Mouse (Mus musculus) kidney, postnatal 0 days (tissue): ENCODE measurements around the gene Usp48. TPM values are rescaled to one million over a fixed set of nuclear protein-coding genes. Genes with fewer than 3 reads are reported as not detected.

Experiments used
- ATAC-seq: fragments of 200-750 bp; cut with Nextera tagmentation; replicated peaks from 2 replicates; pipeline ENCODE4 v1.8.0; 2017; ENCODE audit warnings: low read depth, moderate number of reproducible peaks, moderate TSS enrichment, moderate library complexity; ENCODE audit not compliant: low FRiP score
- DNase-seq: peaks from one replicate; pipeline ENCODE4 v3.0.0-alpha.2; 2016; ENCODE audit warnings: low spot score
- H3K27ac ChIP-seq: fragments of 300-500 bp; sonication (generic); 2 replicates; pipeline ENCODE4 v1.5.1; 2014; ENCODE audit warnings: mild to moderate bottlenecking
- H3K27me3 ChIP-seq: fragments of 300-500 bp; sonication (generic); 2 replicates; pipeline ENCODE4 v1.6.1; 2014; ENCODE audit warnings: low read length, mixed read lengths; ENCODE audit not compliant: insufficient read depth
- H3K36me3 ChIP-seq: fragments of 300-500 bp; sonication (generic); 2 replicates; pipeline ENCODE4 v1.6.1; 2014; ENCODE audit warnings: low read length, mixed read lengths; ENCODE audit not compliant: insufficient read depth
- H3K4me1 ChIP-seq: fragments of 300-500 bp; sonication (generic); replicated peaks from 2 replicates; pipeline ENCODE4 v1.6.1; 2014; ENCODE audit warnings: antibody characterized with exemption, low read length, mixed read lengths; ENCODE audit not compliant: insufficient read depth
- H3K4me2 ChIP-seq: fragments of 300-500 bp; sonication (generic); 2 replicates; pipeline ENCODE4 v1.6.1; 2014; ENCODE audit warnings: mild to moderate bottlenecking, low read length, moderate library complexity, mixed read lengths
- H3K4me3 ChIP-seq: fragments of 300-500 bp; sonication (generic); replicated peaks from 2 replicates; pipeline ENCODE4 v1.5.1; 2014; ENCODE audit warnings: low read depth, low read length
- H3K9ac ChIP-seq: fragments of 300-500 bp; sonication (generic); 2 replicates; pipeline ENCODE4 v1.6.1; 2014; ENCODE audit warnings: low read depth, low read length
- H3K9me3 ChIP-seq: fragments of 300-500 bp; sonication (generic); replicated peaks from 2 replicates; pipeline ENCODE4 v1.6.1; 2016; ENCODE audit warnings: low read length, inconsistent platforms, mixed read lengths
- CTCF ChIP-seq: IDR thresholded peaks from 2 replicates; pipeline ENCODE4 v1.5.1; 2016; ENCODE audit warnings: antibody characterized with exemption, low read depth, mild to moderate bottlenecking, moderate library complexity
- WGBS: fragments of 180-500 bp; shearing (Covaris S2); extraction: QIAGEN DNeasy Blood & Tissue Kit; methylation state at CpG from one replicate; pipeline ENCODE4 v1.1.7; 2014; 5-methylcytosine and 5-hydroxymethylcytosine counted together
- polyA plus RNA-seq: library from polyadenylated mRNA; unstranded; fragments of >200 nt; fragmentation: Nextera tagmentation; extraction: Ambion mirVana; gene quantifications from 2 replicates; pipeline ENCODE4 v1.2.1, GENCODE M21; 2015

Usp48 gene
- polyA plus RNA-seq, 1 experiment from 2014 or later = 40.4 TPM

DNA sequence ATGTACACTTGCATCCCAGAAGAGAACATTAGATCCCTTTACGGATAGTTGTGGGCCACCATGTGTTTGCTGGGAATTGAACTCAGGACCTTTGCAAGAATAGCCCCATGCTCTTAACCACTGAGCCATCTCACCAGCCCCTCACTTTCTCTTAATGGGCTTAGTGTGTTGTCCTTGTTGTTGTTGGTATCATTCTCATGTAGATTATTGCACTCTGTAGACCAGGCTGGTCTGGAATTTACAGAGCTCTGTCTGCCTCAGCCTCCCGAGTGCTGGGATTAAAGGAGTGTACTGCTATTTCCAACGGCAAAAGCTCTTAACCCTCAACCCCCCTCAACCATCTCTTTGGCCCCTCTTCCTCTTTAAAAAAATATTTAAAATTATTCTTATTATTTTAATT is 4.0 kb upstream of the Usp48 start:
- ATAC-seq (no peak), DNase-seq (no peak)
- H3K4me2 ChIP-seq = no peak overlapping the region
- H3K9me3 ChIP-seq = no peaks in the 10 kb centered on the region
- no peak overlapping the region for H3K4me3 ChIP-seq
- 85% methylated on average over 3 of the region's 3 CpGs for WGBS
- no peak overlapping the region for H3K9ac ChIP-seq
- no peaks in the 10 kb centered on the region for H3K27me3 ChIP-seq
- H3K36me3 ChIP-seq = no peaks in the 10 kb centered on the region
- H3K27ac ChIP-seq = no peak overlapping the region
- no peaks in the 10 kb centered on the region for H3K4me1 ChIP-seq
- no peak for TF ChIP-seq CTCF

DNA sequence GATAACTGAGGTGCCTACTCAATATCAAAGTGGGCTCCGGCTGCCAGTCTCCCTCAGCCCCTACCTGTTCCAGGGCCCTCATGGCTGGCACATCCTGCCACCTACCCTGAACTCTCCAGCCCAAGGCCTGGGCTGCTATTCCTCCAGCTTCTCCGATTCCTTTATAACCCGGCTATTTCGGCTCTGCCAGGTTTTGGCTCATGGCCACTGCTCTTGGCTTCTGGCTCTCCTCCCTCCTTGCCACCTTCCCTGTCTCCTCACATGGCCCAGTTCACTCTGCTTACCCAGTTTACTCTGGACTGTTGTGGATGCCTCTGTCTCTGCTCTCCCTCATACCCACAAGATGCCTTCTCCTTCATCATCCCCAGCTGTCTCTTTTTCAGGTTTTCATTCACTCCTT is 2.6 kb upstream of the Usp48 start:
- Histone ChIP-seq H3K4me2 (no peak overlapping the region), H3K9ac (no peak overlapping the region), H3K9me3 (no peaks in the 10 kb centered on the region), H3K4me3 (no peak overlapping the region), H3K27ac (no peak overlapping the region), H3K4me1 (peaks cover 7% of the 10 kb centered on the region), H3K27me3 (no peaks in the 10 kb centered on the region), H3K36me3 (no peaks in the 10 kb centered on the region)
- no peak for TF ChIP-seq CTCF
- no peak for DNase-seq
- ATAC-seq = no peak
- WGBS = 86% methylated on average over 4 of the region's 4 CpGs

DNA sequence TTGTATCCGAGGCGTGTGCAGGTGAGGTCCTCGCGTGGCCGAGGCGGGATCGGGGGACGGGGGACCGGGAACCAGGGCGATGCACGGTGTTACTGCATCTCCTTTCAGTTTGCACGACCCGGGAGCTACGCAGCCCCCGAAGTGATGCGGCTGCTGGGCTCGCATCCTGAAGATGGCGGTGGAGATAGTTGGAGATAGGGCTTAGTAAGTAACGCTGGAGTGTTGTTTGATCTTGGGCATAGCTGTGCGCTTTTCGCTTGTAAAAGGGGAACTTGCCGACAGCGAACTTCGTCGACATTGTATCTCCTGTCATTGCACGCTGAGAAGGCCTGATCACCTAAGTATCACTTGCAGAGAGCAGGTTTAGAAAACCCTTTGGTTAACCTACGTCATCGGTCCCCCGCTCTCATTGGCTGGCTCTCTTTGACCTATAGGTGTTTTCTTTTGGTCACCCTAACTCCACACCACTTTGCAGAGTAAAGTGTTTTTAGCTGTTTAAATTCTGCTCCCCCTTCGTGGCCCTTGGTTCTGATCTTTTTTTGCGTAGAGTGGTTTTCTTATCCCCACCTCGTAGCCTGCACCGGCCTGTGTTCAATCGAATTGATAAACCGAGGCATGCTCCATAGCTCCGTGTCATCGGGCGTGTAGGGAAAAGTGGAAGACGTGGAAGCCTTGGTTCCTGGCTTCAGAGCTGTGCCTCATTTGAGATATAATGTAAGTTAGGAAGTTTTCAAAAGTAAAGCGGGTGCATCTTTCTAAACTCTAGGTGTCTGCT is 1.1 kb downstream of the Usp48 start:
- H3K4me2 ChIP-seq = peak overlapping the region; percentile 82
- no peaks in the 10 kb centered on the region for H3K9me3 ChIP-seq
- DNase-seq (peak; percentile 64), ATAC-seq (no peak)
- no peak for TF ChIP-seq CTCF
- WGBS = 2% methylated on average over 40 of the region's 40 CpGs
- H3K27ac ChIP-seq = peak overlapping the region; percentile 100
- H3K9ac ChIP-seq = peak overlapping the region; percentile 89
- no peaks in the 10 kb centered on the region for H3K27me3 ChIP-seq
- no peaks in the 10 kb centered on the region for H3K36me3 ChIP-seq
- peak overlapping the region; percentile 91 for H3K4me3 ChIP-seq
- H3K4me1 ChIP-seq = peaks cover 12% of the 10 kb centered on the region

- no peaks in the 10 kb centered on the region for H3K9me3 ChIP-seq
- DNase-seq = no peak
- H3K36me3 ChIP-seq = no peaks in the 10 kb centered on the region
- TF ChIP-seq CTCF = no peak
- H3K4me1 ChIP-seq = peaks cover 12% of the 10 kb centered on the region
- H3K27ac ChIP-seq = no peak overlapping the region
- H3K4me2 ChIP-seq = no peak overlapping the region
- no peak for ATAC-seq
- no peak overlapping the region for H3K4me3 ChIP-seq
- WGBS = 84% methylated on average over 4 of the region's 4 CpGs
- no peak overlapping the region for H3K9ac ChIP-seq
- H3K27me3 ChIP-seq = no peaks in the 10 kb centered on the region
Observed at GRCm38 (mm10) chr4:137597098-137597630, 3.6 kb downstream of the Usp48 start.

- Histone ChIP-seq H3K36me3 (no peaks in the 10 kb centered on the region), H3K4me2 (no peak overlapping the region), H3K4me1 (peaks cover 12% of the 10 kb centered on the region), H3K4me3 (no peak overlapping the region), H3K27me3 (no peaks in the 10 kb centered on the region), H3K9ac (no peak overlapping the region), H3K27ac (no peak overlapping the region), H3K9me3 (no peaks in the 10 kb centered on the region)
- DNase-seq (no peak), ATAC-seq (no peak)
- no peak for TF ChIP-seq CTCF
- WGBS = 80% methylated on average over 5 of the region's 5 CpGs
Observed at GRCm38 (mm10) chr4:137598577-137598976, 5.0 kb downstream of the Usp48 start.

DNA sequence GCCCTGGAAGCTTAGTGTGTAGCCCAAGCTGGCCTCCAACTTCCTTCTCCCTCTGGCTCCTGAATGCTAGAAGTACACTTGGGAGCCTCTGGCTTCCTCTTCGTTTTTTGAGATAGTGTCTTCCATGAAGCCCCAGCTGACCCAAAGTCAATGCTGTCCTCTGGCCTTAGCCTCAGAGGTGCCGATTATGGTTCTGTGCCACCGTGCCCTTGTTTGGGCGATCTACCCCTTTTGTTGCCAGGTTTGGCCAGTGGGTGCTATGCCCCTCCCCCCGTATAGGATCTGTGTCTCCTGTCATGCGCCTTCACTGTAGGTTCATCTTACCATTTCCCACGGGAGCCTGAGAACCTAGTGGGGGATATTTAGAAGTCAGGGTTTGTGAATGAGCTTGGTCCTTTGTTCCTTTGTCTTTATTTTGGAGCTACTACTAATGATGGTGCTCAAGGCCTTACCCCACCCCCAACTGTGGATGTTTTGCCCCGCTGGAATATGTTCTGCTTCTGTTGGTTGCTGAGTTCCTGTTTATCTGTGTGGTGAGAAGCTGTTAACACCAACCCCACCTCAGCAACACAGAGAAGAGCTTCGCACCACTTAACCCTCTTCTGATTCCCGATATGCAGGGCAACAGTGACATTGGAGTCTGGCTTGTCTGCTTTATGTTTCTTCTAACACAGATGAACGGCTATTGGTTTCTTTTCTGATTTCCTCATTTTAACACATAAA is 10.1 kb downstream of the Usp48 start:
- Histone ChIP-seq H3K27me3 (no peaks in the 10 kb centered on the region), H3K36me3 (peaks cover 24% of the 10 kb centered on the region; the same call in 1 of the 2 replicates), H3K4me3 (no peak overlapping the region), H3K27ac (no peak overlapping the region), H3K9me3 (no peaks in the 10 kb centered on the region), H3K4me1 (no peaks in the 10 kb centered on the region), H3K4me2 (no peak overlapping the region), H3K9ac (no peak overlapping the region)
- no peak for TF ChIP-seq CTCF
- ATAC-seq = no peak
- WGBS = 80% methylated on average over 11 of the region's 11 CpGs
- DNase-seq = no peak
